Mouse (Mus musculus) neural tube, embryonic 14.5 days (tissue): ENCODE measurements around the gene Pank3. TPM values are rescaled to one million over a fixed set of nuclear protein-coding genes. Genes with fewer than 3 reads are reported as not detected.

Experiments
- microRNA counts: library from miRNA; unstranded; fragments of <30 nt; microRNA quantifications from one replicate; lab custom pipeline; 2016
- microRNA-seq: library from miRNA; unstranded; fragments of <30 nt; microRNA quantifications from one replicate; pipeline ENCODE4, GENCODE M21; 2016
- polyA plus RNA-seq: library from polyadenylated mRNA; unstranded; fragments of >200 nt; fragmentation: Nextera tagmentation; extraction: Ambion mirVana; gene quantifications from 2 replicates; pipeline ENCODE4 v1.2.1, GENCODE M21; 2014

Gene Pank3
- polyA plus RNA-seq, 1 experiment from 2014 or later = 36.9 TPM

MicroRNAs within 50 kb of the gene (microRNA counts, 519-probe panel; counts per million panel counts)
- 6,091 counts per million, percentile 89 among the panel's probes with 10 or more counts for microRNA mmu-miR-103 (lab: Ali Mortazavi, UCI)

Small RNAs within 50 kb of the gene (microRNA-seq; reads per million reads assigned to microRNA genes)
- 3.4 reads per million, percentile 4 among the genes with 10 or more reads in this experiment for gene Mir103-1

Other genes starting within 250 kb of the Pank3 start
- 26.9 and 29.0 TPM in 2 replicates for gene Fbll1, start 29.4 kb downstream of the Pank3 start, polyA plus RNA-seq
- gene Rars, start 65.0 kb downstream of the Pank3 start, polyA plus RNA-seq = 74.4 and 77.8 TPM in 2 replicates
- gene Wwc1, start 211.0 kb downstream of the Pank3 start, polyA plus RNA-seq = 6.0 and 7.2 TPM in 2 replicates